Mouse (Mus musculus): ENCODE data around the gene Brms1l.

DNA sequence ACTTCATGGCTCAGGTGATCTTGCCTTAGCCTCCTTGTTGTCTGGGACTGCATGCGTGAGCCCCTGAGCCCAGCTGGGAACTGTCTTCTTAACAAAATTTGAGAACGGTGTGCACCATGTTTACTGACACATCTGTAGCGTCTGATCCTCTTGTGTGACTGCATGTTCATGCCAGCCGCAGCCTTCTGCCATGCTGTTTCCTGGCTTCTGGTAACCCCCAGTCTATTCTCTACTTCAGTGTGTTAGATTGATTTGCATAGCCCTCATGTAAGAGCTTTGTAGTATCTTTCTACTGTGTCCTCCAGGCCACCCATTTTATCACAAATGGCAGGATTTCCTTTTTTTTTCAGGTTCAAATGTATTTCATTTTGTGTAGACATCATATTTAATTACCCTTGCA, 11.7 kb downstream of the Brms1l start:
- no peak for TF ChIP-seq POLR2A (IDR thresholded peaks at IDR 0.05; ENCODE audit: borderline replicate concordance, control insufficient read depth, low read depth, low read length)
- TF ChIP-seq CTCF (IDR thresholded peaks at IDR 0.05; ENCODE audit: control insufficient read depth, insufficient read depth, low read length) = no peak

Measured in bone marrow, adult 2 months (tissue).